In genomic region chr16:6503573-6504331, GRCm38 (mm10) we compare ENCODE assay signal across 9 mouse cellular contexts.
DNase-seq lines count a peak whose midpoint lies in the region; ATAC-seq and TF ChIP-seq lines count a peak whose summit lies in the region.
"Had no signal": no experiment of that assay in that cellular context is flagged by ENCODE, and none has a peak within 500 bp of the region (broad histone marks: within the 10 kb centered on the region; RNA-seq: fewer than 3 reads in every experiment).

No protein-coding gene starts in this region.

- no peak; the same call in 1 of the 2 replicates for ATAC-seq in hindbrain, embryonic 11.5 days (ENCODE audit: low FRiP score)
- peak; percentile 61; the same call in 1 of the 2 replicates for ATAC-seq in neural tube, embryonic 13.5 days (ENCODE audit: low read depth)

- no peak overlapping the region for H3K27ac ChIP-seq in hindbrain, embryonic 11.5 days (ENCODE audit: low read depth, low read length)
- H3K27ac ChIP-seq in left cerebral cortex, adult 2 months, result no peak overlapping the region
- peak overlapping the region; percentile 69 for H3K27ac ChIP-seq in neural tube, embryonic 13.5 days (replicated peaks)
- H3K27ac ChIP-seq: limb, embryonic 12.5 days had no signal

- no peak overlapping the region for H3K9ac ChIP-seq in hindbrain, embryonic 11.5 days (ENCODE audit: low read depth, low read length)
- H3K9ac ChIP-seq in neural tube, embryonic 13.5 days, result no peak overlapping the region
- H3K9ac ChIP-seq: limb, embryonic 12.5 days had no signal

- no peaks in the 10 kb centered on the region for H3K9me3 ChIP-seq in hindbrain, embryonic 11.5 days (ENCODE audit: control insufficient read depth, low read length)
- H3K9me3 ChIP-seq in neural tube, embryonic 13.5 days, result no peaks in the 10 kb centered on the region
- H3K9me3 ChIP-seq: limb, embryonic 12.5 days had no signal

- no peaks in the 10 kb centered on the region for H3K27me3 ChIP-seq in hindbrain, embryonic 11.5 days (ENCODE audit: control insufficient read depth, insufficient read depth, low read length)
- no peaks in the 10 kb centered on the region for H3K27me3 ChIP-seq in neural tube, embryonic 13.5 days
- H3K27me3 ChIP-seq: limb, embryonic 12.5 days had no signal

- no peak overlapping the region for H3K4me3 ChIP-seq in hindbrain, embryonic 11.5 days (ENCODE audit: low read depth, low read length)
- no peak overlapping the region for H3K4me3 ChIP-seq in left cerebral cortex, adult 2 months
- no peak overlapping the region for H3K4me3 ChIP-seq in neural tube, embryonic 13.5 days
- H3K4me3 ChIP-seq: limb, embryonic 12.5 days had no signal

- no peaks in the 10 kb centered on the region for H3K36me3 ChIP-seq in hindbrain, embryonic 11.5 days (ENCODE audit: control insufficient read depth, insufficient read depth, low read length)
- no peaks in the 10 kb centered on the region for H3K36me3 ChIP-seq in neural tube, embryonic 13.5 days
- H3K36me3 ChIP-seq: limb, embryonic 12.5 days had no signal

- DNase-seq in heart, postnatal 14 days, result peak; percentile 31 to 56
- no peak for DNase-seq in heart, adult 8-10 months (ENCODE audit: low spot score)
- DNase-seq in NIH3T3 (ENCODE audit: low read depth), result peak; percentile 46
- DNase-seq in cerebellum, adult 9-11 months, result peak; percentile 68
- DNase-seq in hindbrain, embryonic 11.5 days (ENCODE audit: low spot score), result peak; percentile 64
- DNase-seq in left cerebral cortex, adult 2 months (ENCODE audit: extremely low spot score in 1 of 2, low spot score in 2 of 2), result peak; percentile 66 to 71
- no peak for DNase-seq in c-Kit-positive CD71-positive TER-119-positive erythroid progenitor cells, embryonic 14.5 days (ENCODE audit: low spot score)

- intact Hi-C loops in heart, postnatal 14 days (cut with DNase I), result loop anchor here (10.0 kb wide), 2 partner anchors 291 to 1831 kb away; no protein-coding TSS in a partner anchor
- intact Hi-C loops in left cerebral cortex, adult 2 months (cut with DNase I), result loop anchor here (10.0 kb wide), 2 partner anchors 541 to 1831 kb away; no protein-coding TSS in a partner anchor

- 50% methylated on average over 5 of the region's 5 CpGs for WGBS in hindbrain, embryonic 11.5 days
- 40% methylated on average over 5 of the region's 5 CpGs for WGBS in neural tube, embryonic 13.5 days

- TF ChIP-seq CTCF in left cerebral cortex, adult 2 months (IDR thresholded peaks at IDR 0.05), result peak; percentile 86

- no peaks in the 10 kb centered on the region for H3K4me1 ChIP-seq in hindbrain, embryonic 11.5 days (replicated peaks; ENCODE audit: control insufficient read depth, insufficient read depth, low read length)
- H3K4me1 ChIP-seq in neural tube, embryonic 13.5 days (replicated peaks), result peaks cover 10% of the 10 kb centered on the region
- H3K4me1 ChIP-seq: limb, embryonic 12.5 days had no signal

- H3K4me2 ChIP-seq in hindbrain, embryonic 11.5 days (replicated peaks; ENCODE audit: low read depth, low read length), result no peak overlapping the region
- H3K4me2 ChIP-seq in neural tube, embryonic 13.5 days, result no peak overlapping the region
- H3K4me2 ChIP-seq: limb, embryonic 12.5 days had no signal

Comparison
In these comparisons a context has a peak if more than half of its experiments do, and no peak if none do; other contexts are left out.
1. DNase-seq: peak in heart, postnatal 14 days (2 of 2), NIH3T3 (single experiment), cerebellum, adult 9-11 months (single experiment), hindbrain, embryonic 11.5 days (single experiment) and left cerebral cortex, adult 2 months (2 of 2); none in heart, adult 8-10 months (single experiment) and c-Kit-positive CD71-positive TER-119-positive erythroid progenitor cells, embryonic 14.5 days (single experiment).